Mouse (Mus musculus) spleen, adult 2 months (tissue): Measurements from ENCODE around the gene Lancl1. TPM values are rescaled to one million over a fixed set of nuclear protein-coding genes. Genes with fewer than 3 reads are reported as not detected.

Source experiments
- DNase-seq, 2 experiments: peaks; one replicate each; pipeline versions ENCODE4 v3.0.0 to v3.0.0-alpha.2; 2012 to 2021; ENCODE audit warnings: low spot score in 2 of 2, low read depth in 1 of 2
- H3K27ac ChIP-seq: fragments of 200-500 bp; 2 replicates; pipeline ENCODE4 v1.5.1; 2012; ENCODE audit warnings: low read length, inconsistent platforms; ENCODE audit not compliant: insufficient read depth
- H3K27me3 ChIP-seq: fragments of 200-500 bp; 2 replicates; pipeline ENCODE4 v1.6.1; 2012; ENCODE audit warnings: mild to moderate bottlenecking, moderate library complexity, low read length, inconsistent platforms; ENCODE audit not compliant: control insufficient read depth, insufficient read depth
- H3K36me3 ChIP-seq: fragments of 200-500 bp; 2 replicates; pipeline ENCODE4 v1.6.1; 2012; ENCODE audit warnings: mild to moderate bottlenecking, low read length, inconsistent platforms; ENCODE audit not compliant: control insufficient read depth, insufficient read depth
- H3K4me1 ChIP-seq: fragments of 200-500 bp; 2 replicates; pipeline ENCODE4 v1.6.1; 2011; ENCODE audit warnings: inconsistent platforms; ENCODE audit not compliant: control insufficient read depth, insufficient read depth, insufficient read length
- H3K4me3 ChIP-seq: fragments of 200-500 bp; 2 replicates; pipeline ENCODE4 v1.5.1; 2011; ENCODE audit warnings: mild to moderate bottlenecking, inconsistent platforms; ENCODE audit not compliant: insufficient read depth, insufficient read length; ENCODE audit errors: extremely low read depth
- CTCF ChIP-seq: fragments of 200-500 bp; IDR thresholded peaks from 2 replicates; pipeline ENCODE4 v1.5.1; 2011; ENCODE audit warnings: mild to moderate bottlenecking, inconsistent platforms; ENCODE audit not compliant: insufficient read depth, insufficient read length, insufficient replicate concordance; ENCODE audit errors: extremely low read depth
- POLR2A ChIP-seq: fragments of 200-500 bp; IDR thresholded peaks from 2 replicates; pipeline ENCODE4 v1.6.1; 2011; ENCODE audit warnings: low read depth, low read length, inconsistent platforms
- WGBS: fragments of 180-500 bp; shearing (Covaris S2); methylation state at CpG from one replicate; pipeline ENCODE4 v1.1.7; 2018; 5-methylcytosine and 5-hydroxymethylcytosine counted together
- polyA plus RNA-seq: library from polyadenylated mRNA; depleted of rRNA; stranded (reverse); fragments of >200 nt; gene quantifications from 2 replicates; pipeline ENCODE4 v1.2.3, GENCODE M21; 2012; rRNA removed

Lancl1 gene
- polyA plus RNA-seq, 1 experiment = 46.9 TPM

DNA sequence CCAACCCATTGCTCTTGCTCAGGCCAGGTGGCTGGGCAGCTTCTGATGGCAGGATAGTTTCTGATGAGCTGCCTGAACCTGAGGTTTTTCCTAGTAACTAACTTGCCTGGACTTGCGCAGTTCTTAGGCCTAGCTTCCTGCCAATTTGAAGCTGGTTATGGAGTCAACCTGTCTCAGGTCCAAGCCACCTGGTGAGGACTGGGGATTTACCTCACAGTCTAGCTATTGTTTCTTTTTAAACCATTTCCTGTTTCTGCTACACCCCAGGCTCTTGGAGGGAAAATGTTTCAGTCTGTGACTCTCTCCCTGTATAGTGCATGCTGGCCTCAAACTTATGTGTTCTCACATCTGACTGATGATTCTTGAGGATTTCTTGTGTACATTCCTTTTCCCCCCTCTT, 58.5 kb downstream of the Lancl1 start:
- H3K4me1 ChIP-seq = no peaks in the 10 kb centered on the region
- H3K4me3 ChIP-seq = no peak overlapping the region
- no peaks in the 10 kb centered on the region for H3K36me3 ChIP-seq
- H3K27me3 ChIP-seq = no peaks in the 10 kb centered on the region
- H3K27ac ChIP-seq = no peak overlapping the region
- no peak for DNase-seq
- TF ChIP-seq CTCF = no peak
- TF ChIP-seq POLR2A = no peak
- 91% methylated on average over 1 of the region's 1 CpGs for WGBS

DNA sequence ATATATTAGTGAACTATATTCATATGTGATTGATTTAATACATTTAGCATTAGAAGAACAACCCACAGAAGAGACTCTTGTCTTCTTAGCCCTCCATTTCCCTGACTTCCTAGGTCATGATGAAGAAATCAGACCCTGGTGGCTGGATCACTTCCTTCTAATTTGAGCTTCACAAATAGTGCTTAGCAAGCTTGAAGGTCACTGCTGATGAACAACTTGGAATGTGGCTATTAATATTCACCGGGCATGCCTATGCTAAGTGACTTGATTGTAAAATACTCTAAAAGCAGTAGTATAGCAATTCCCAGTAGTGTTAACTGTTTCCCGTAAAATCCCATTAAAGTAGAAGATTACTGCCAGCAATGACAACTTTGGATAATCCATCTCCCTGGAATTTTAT, 63.2 kb downstream of the Lancl1 start:
- 87% methylated on average over 2 of the region's 2 CpGs for WGBS

DNA sequence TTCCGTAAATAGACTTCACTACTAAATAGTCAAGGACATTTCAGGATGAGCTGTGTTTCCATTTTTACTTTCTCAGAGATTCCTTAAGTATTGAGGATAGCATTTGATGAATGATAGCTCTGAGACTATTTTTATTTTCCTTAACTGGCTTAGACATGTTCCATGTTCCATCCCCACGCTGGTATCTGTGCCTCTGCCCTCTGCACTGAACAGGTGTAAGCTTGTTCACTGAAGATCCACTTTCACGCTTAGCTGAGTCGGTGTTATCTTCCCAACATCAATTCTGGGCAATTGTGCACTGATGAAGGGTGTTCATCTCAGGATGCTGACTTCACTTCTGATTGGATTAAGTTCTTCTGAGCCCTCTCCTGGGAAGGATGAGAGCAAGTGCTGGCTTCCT, 73.8 kb downstream of the Lancl1 start:
- DNase-seq = no peak
- Histone ChIP-seq H3K4me1 (no peaks in the 10 kb centered on the region), H3K36me3 (no peaks in the 10 kb centered on the region), H3K4me3 (no peak overlapping the region), H3K27ac (no peak overlapping the region), H3K27me3 (no peaks in the 10 kb centered on the region)
- 86% methylated on average over 4 of the region's 4 CpGs for WGBS
- TF ChIP-seq POLR2A = no peak
- no peak for TF ChIP-seq CTCF

More for the DNA sequence above, 63.2 kb downstream of the Lancl1 start:
- H3K27ac ChIP-seq = no peak overlapping the region
- no peak for TF ChIP-seq POLR2A
- TF ChIP-seq CTCF = no peak
- no peak for DNase-seq
- H3K27me3 ChIP-seq = no peaks in the 10 kb centered on the region
- H3K4me1 ChIP-seq = no peaks in the 10 kb centered on the region
- no peak overlapping the region for H3K4me3 ChIP-seq
- no peaks in the 10 kb centered on the region for H3K36me3 ChIP-seq

DNA sequence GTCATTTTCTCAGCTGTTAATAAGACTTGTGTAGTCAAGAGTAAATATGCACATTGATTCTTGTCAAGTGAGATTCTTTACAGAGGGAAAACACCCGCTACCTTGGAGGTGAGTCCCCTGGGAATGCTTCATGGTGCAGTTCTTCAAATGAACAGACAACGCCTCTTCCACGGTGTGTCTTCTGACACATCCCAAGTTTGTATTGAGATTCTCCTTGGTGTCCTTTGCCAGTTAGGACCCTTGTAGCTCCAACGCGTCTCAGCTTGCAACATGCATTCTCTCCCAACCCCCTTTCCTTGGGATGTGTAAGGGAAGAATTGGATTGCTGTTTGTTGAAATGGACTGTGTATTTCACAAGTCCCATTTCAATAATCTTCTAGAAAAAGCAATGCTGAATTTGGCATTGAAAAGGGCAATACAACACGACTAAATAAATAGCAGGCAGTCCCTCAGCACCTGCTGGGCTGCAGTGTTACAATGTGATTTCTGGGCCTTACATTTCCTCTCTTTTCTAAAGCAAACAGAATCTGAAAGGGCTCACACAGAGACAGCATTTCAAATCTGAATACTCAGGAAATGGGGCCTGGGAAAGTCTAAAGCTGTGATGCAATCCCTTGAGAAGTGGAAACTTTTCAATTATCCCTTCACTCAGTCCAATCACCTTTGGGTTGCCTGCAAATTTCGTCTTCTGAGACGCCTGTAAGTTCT, 78.0 kb downstream of the Lancl1 start:
- DNase-seq = no peak
- no peaks in the 10 kb centered on the region for H3K36me3 ChIP-seq
- TF ChIP-seq CTCF (no peak), POLR2A (no peak)
- no peak overlapping the region for H3K27ac ChIP-seq
- H3K4me3 ChIP-seq = no peak overlapping the region
- 70% methylated on average over 8 of the region's 8 CpGs for WGBS
- H3K4me1 ChIP-seq = no peaks in the 10 kb centered on the region
- H3K27me3 ChIP-seq = no peaks in the 10 kb centered on the region

DNA sequence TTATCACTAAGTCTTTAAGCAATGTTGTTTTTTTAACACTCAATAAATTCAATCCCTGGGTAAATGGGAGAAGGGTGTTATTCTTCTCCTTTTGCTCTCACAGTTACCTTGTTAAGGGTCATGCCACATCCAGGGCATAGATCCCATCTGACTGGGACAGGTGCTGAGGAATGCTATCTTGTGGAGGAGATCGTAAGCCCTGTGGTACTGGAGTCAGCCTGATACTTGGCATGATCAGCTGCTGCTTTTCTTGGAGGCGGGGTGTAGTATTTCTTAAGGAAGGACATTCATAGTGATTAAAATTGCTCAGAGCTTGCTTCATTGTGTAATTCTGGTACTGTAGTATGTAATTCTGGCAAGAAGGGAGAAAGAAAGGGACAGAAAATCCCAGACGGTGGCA, 81.3 kb downstream of the Lancl1 start:
- no peak overlapping the region for H3K27ac ChIP-seq
- H3K4me3 ChIP-seq = no peak overlapping the region
- H3K27me3 ChIP-seq = no peaks in the 10 kb centered on the region
- no peaks in the 10 kb centered on the region for H3K36me3 ChIP-seq
- no peaks in the 10 kb centered on the region for H3K4me1 ChIP-seq
- TF ChIP-seq CTCF = no peak
- TF ChIP-seq POLR2A = no peak
- DNase-seq = no peak
- WGBS = 91% methylated on average over 3 of the region's 3 CpGs

DNA sequence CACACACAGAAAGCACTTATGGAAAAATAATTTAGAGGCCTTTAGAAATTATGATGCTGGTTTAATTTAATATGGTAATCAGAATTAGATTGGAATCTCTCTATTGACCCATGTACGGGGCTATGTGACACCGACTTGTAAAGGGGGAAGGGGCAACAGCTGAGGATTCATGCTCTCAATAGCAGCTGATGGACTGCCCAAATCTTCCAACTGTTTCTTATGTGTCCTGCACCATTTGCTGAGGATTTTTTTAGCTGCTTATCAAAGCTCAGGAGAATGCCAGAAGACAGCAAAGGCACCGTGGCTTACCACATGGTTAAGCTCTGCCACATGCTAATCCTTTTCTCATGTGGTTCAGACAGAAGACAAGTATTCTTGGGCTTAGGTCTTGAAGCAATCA, 87.6 kb downstream of the Lancl1 start:
- WGBS = 85% methylated on average over 3 of the region's 3 CpGs
- TF ChIP-seq CTCF (no peak), POLR2A (no peak)
- H3K27me3 ChIP-seq = no peaks in the 10 kb centered on the region
- H3K27ac ChIP-seq = no peak overlapping the region
- DNase-seq = no peak
- no peaks in the 10 kb centered on the region for H3K4me1 ChIP-seq
- H3K36me3 ChIP-seq = no peaks in the 10 kb centered on the region
- H3K4me3 ChIP-seq = no peak overlapping the region

Other genes starting within 250 kb of the Lancl1 start
- 1.5 and 1.7 TPM in 2 replicates for gene Kansl1l, start 221.3 kb downstream of the Lancl1 start, polyA plus RNA-seq
- gene Acadl, start 175.6 kb downstream of the Lancl1 start, polyA plus RNA-seq = 11.4 and 13.6 TPM in 2 replicates
- not detected in 2 replicates for gene Myl1, start 93.5 kb downstream of the Lancl1 start, polyA plus RNA-seq
- 0.02 and 0.04 TPM in 2 replicates for gene Cps1, start 84.2 kb upstream of the Lancl1 start, polyA plus RNA-seq